Mouse (Mus musculus): ENCODE data around the gene Gtsf1l. TPM values are rescaled to one million over a fixed set of nuclear protein-coding genes. Genes with fewer than 3 reads are reported as not detected.
A peak's percentile ranks its signal among the peaks of the same experiment; 100 is the strongest.

Gene Gtsf1l
- polyA plus RNA-seq, 1 experiment, result not detected

- no peaks in the 10 kb centered on the region for H3K36me3 ChIP-seq (ENCODE audit: control insufficient read depth, insufficient read depth, low read length)
- peaks cover 29% of the 10 kb centered on the region for H3K4me1 ChIP-seq (replicated peaks; ENCODE audit: control insufficient read depth, insufficient read depth, low read length)
- TF ChIP-seq CTCF (IDR thresholded peaks at IDR 0.05; ENCODE audit: borderline replicate concordance, control insufficient read depth, extremely low read depth, insufficient read depth, low read length, poor library complexity), result no peak
- no peak for TF ChIP-seq POLR2A (IDR thresholded peaks at IDR 0.05; ENCODE audit: control insufficient read depth, extremely low read depth, insufficient read depth, low read length, poor library complexity)
- DNase-seq, result peak; percentile 43
- H3K4me3 ChIP-seq (ENCODE audit: control insufficient read depth, insufficient read depth, low read length), result no peak overlapping the region
- WGBS, result 6% methylated on average over 3 of the region's 3 CpGs
- H3K27me3 ChIP-seq (ENCODE audit: control insufficient read depth, insufficient read depth, low read length), result no peaks in the 10 kb centered on the region
- H3K27ac ChIP-seq (ENCODE audit: control insufficient read depth, insufficient read depth, low read length), result no peak overlapping the region
Observed at GRCm38 (mm10) chr2:163121353-163121660, 33.7 kb upstream of the Gtsf1l start.

GRCm38 (mm10) chr2:163120626-163121352 is 33.1 kb upstream of the Gtsf1l start:
- peaks cover 29% of the 10 kb centered on the region for H3K4me1 ChIP-seq (replicated peaks; ENCODE audit: control insufficient read depth, insufficient read depth, low read length)
- H3K4me3 ChIP-seq (ENCODE audit: control insufficient read depth, insufficient read depth, low read length), result no peak overlapping the region
- WGBS, result 41% methylated on average over 15 of the region's 15 CpGs
- peak; percentile 58 for DNase-seq
- TF ChIP-seq CTCF (IDR thresholded peaks at IDR 0.05; ENCODE audit: borderline replicate concordance, control insufficient read depth, extremely low read depth, insufficient read depth, low read length, poor library complexity) (no peak), POLR2A (IDR thresholded peaks at IDR 0.05; ENCODE audit: control insufficient read depth, extremely low read depth, insufficient read depth, low read length, poor library complexity) (no peak)
- H3K27ac ChIP-seq (ENCODE audit: control insufficient read depth, insufficient read depth, low read length), result no peak overlapping the region
- H3K27me3 ChIP-seq (ENCODE audit: control insufficient read depth, insufficient read depth, low read length), result no peaks in the 10 kb centered on the region
- H3K36me3 ChIP-seq (ENCODE audit: control insufficient read depth, insufficient read depth, low read length), result no peaks in the 10 kb centered on the region

DNA sequence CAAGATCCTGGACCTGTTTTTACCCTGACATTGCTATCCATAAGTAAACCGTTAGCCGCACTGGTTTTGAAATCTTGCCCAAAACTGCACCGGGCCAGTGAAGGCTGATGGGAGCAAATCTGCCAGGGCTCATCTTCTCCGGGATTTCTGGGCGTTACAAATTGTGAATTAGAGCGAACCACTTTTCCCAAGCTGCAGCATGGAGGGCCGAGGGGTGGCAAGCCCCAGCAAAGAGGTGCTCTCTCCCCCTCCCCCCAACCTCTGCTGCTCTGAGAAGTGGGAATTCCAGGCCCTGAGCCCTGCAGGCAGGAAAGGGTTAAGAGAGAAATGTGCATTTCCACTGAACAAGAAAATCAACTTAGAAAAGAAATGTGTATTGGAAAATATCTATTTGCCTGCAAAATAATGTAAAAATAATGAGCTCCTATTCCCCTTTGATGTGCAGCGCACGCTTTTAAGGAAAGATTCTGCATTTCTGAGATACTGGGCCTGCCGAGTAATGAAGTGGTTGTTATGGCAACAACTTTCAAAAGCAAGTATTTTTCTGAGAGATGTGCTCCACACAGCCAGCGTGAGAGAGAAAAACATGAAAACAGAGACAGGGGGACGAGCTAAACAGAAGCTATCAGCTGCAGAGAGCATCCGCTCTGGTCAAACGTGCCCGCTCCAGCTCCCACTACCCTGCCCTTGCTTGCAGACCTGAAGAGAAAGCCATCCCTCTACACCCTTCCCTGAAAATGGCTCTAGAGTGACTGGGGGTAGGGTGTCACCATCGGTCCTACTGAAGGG is 24.0 kb upstream of the Gtsf1l start:
- Histone ChIP-seq H3K4me1 (replicated peaks; ENCODE audit: control insufficient read depth, insufficient read depth, low read length) (no peaks in the 10 kb centered on the region), H3K4me3 (ENCODE audit: control insufficient read depth, insufficient read depth, low read length) (no peak overlapping the region), H3K36me3 (ENCODE audit: control insufficient read depth, insufficient read depth, low read length) (no peaks in the 10 kb centered on the region), H3K27ac (ENCODE audit: control insufficient read depth, insufficient read depth, low read length) (no peak overlapping the region), H3K27me3 (ENCODE audit: control insufficient read depth, insufficient read depth, low read length) (no peaks in the 10 kb centered on the region)
- WGBS, result 86% methylated on average over 16 of the region's 16 CpGs
- TF ChIP-seq CTCF (IDR thresholded peaks at IDR 0.05; ENCODE audit: borderline replicate concordance, control insufficient read depth, extremely low read depth, insufficient read depth, low read length, poor library complexity), result no peak
- no peak for TF ChIP-seq POLR2A (IDR thresholded peaks at IDR 0.05; ENCODE audit: control insufficient read depth, extremely low read depth, insufficient read depth, low read length, poor library complexity)
- DNase-seq, result no peak

DNA sequence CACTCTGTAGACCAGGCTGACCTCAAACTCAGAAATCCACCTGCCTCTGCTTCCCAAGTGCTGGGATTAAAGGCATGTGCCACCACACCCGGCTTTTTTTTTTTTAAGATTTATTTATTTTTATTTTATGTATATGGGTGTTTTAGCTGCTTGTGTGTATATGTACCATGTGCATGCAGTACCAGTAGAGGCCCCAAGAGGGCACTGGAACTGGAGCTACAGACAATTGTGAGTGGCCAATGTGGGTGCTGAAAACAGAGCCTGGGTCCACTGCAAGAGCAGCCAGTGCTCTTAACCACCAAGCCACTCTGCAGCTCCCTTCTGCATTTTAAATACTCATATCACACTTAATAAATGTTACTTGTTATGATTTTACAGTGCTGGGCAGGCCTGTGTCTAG is 23.1 kb upstream of the Gtsf1l start:
- H3K36me3 ChIP-seq (ENCODE audit: control insufficient read depth, insufficient read depth, low read length), result no peaks in the 10 kb centered on the region
- 93% methylated on average over 1 of the region's 1 CpGs for WGBS
- no peak overlapping the region for H3K27ac ChIP-seq (ENCODE audit: control insufficient read depth, insufficient read depth, low read length)
- H3K27me3 ChIP-seq (ENCODE audit: control insufficient read depth, insufficient read depth, low read length), result no peaks in the 10 kb centered on the region
- no peak for DNase-seq
- H3K4me1 ChIP-seq (replicated peaks; ENCODE audit: control insufficient read depth, insufficient read depth, low read length), result no peaks in the 10 kb centered on the region
- no peak overlapping the region for H3K4me3 ChIP-seq (ENCODE audit: control insufficient read depth, insufficient read depth, low read length)
- TF ChIP-seq POLR2A (IDR thresholded peaks at IDR 0.05; ENCODE audit: control insufficient read depth, extremely low read depth, insufficient read depth, low read length, poor library complexity) (no peak), CTCF (IDR thresholded peaks at IDR 0.05; ENCODE audit: borderline replicate concordance, control insufficient read depth, extremely low read depth, insufficient read depth, low read length, poor library complexity) (no peak)

GRCm38 (mm10) chr2:163108385-163108784 is 20.7 kb upstream of the Gtsf1l start:
- Histone ChIP-seq H3K4me3 (ENCODE audit: control insufficient read depth, insufficient read depth, low read length) (no peak overlapping the region), H3K36me3 (ENCODE audit: control insufficient read depth, insufficient read depth, low read length) (no peaks in the 10 kb centered on the region), H3K27ac (ENCODE audit: control insufficient read depth, insufficient read depth, low read length) (no peak overlapping the region), H3K27me3 (ENCODE audit: control insufficient read depth, insufficient read depth, low read length) (no peaks in the 10 kb centered on the region), H3K4me1 (replicated peaks; ENCODE audit: control insufficient read depth, insufficient read depth, low read length) (peaks cover 10% of the 10 kb centered on the region)
- no peak for DNase-seq
- TF ChIP-seq CTCF (IDR thresholded peaks at IDR 0.05; ENCODE audit: borderline replicate concordance, control insufficient read depth, extremely low read depth, insufficient read depth, low read length, poor library complexity) (no peak), POLR2A (IDR thresholded peaks at IDR 0.05; ENCODE audit: control insufficient read depth, extremely low read depth, insufficient read depth, low read length, poor library complexity) (no peak)
- 92% methylated on average over 9 of the region's 9 CpGs for WGBS

DNA sequence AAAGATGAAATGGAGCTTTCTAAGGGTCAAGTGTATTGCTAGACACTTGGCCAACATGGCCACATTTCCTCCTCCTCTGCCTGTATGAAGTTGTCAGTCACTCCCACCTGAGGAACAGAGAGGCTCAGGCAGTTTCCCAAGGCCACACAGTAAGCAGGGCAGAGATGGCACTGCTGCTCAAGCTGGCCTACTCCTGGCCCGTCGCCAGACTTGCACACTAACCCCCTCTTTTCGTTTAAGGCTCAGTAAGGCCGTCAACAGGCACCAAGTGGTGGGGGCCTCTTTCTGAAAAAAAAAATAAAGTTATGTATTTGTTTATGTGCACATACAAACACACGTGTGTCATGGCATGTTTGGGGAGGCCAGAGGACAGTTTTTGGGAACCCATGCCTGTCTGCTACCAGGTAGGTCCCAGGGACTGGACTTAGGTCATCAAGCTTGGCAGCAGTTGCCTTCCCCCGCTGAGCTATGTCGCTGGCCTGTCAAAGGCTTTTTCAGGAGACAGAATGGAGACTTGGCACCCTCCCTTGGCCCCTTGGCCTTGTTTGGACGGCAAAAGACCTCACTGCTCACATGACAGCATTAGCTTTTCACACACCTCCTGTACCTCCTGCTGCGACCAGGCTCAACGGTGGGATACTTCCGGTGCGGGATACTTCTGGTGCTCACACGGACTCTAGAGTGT is 16.6 kb upstream of the Gtsf1l start:
- Histone ChIP-seq H3K27ac (ENCODE audit: control insufficient read depth, insufficient read depth, low read length) (no peak overlapping the region), H3K27me3 (ENCODE audit: control insufficient read depth, insufficient read depth, low read length) (no peaks in the 10 kb centered on the region), H3K4me3 (ENCODE audit: control insufficient read depth, insufficient read depth, low read length) (no peak overlapping the region), H3K36me3 (ENCODE audit: control insufficient read depth, insufficient read depth, low read length) (no peaks in the 10 kb centered on the region), H3K4me1 (replicated peaks; ENCODE audit: control insufficient read depth, insufficient read depth, low read length) (peaks cover 23% of the 10 kb centered on the region)
- no peak for DNase-seq
- no peak for TF ChIP-seq POLR2A (IDR thresholded peaks at IDR 0.05; ENCODE audit: control insufficient read depth, extremely low read depth, insufficient read depth, low read length, poor library complexity)
- no peak for TF ChIP-seq CTCF (IDR thresholded peaks at IDR 0.05; ENCODE audit: borderline replicate concordance, control insufficient read depth, extremely low read depth, insufficient read depth, low read length, poor library complexity)
- WGBS, result 92% methylated on average over 13 of the region's 13 CpGs

All from thymus, adult 2 months (tissue).